Mouse (Mus musculus) brain, embryonic 18.5 days (tissue): ENCODE data around the gene Ephb4.

Source experiments
- DNase-seq: peaks from one replicate; pipeline ENCODE4 v3.0.0-alpha.2; 2012; ENCODE audit warnings: low read depth, low spot score

Ephb4 gene

DNA sequence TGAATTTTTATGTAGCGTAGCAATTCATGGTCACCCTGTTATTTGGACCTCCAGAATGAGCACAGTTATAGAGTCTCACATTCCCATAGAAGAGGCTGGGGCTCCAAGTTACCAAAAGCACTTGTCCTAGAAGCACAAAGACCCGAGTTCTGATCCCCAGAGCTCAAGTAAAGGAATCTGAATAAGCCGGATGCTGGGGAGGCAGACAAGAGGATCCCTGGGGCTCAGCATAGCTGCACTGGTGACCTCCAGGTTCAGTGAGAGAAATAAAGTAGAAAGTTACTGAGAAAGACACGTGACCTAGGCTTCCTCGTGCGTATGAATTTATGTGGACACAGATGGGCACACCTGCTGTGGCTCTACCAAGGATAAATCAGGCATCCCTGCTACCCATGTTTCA, 14.8 kb upstream of the Ephb4 start:
- DNase-seq, result no peak

DNA sequence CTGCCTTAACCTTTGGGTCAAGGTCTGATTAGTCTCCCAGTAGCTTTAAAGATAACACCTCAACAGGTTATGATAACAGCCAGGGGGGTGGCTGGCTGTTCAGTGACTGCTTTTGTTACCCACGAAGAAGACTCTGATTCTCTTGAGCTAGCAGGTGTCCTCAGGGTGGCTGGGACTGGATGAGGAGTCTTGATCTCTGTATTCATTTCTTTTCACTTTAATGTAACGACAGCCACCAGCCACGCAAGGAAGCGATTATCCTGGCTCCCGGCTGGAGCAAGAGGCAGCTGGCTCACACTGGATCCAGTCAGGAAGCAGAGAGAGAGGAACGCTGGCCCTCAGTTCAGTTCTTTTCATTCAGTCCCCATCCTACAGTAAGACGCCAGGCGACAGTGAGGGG, 12.7 kb upstream of the Ephb4 start:
- DNase-seq, result no peak

DNA sequence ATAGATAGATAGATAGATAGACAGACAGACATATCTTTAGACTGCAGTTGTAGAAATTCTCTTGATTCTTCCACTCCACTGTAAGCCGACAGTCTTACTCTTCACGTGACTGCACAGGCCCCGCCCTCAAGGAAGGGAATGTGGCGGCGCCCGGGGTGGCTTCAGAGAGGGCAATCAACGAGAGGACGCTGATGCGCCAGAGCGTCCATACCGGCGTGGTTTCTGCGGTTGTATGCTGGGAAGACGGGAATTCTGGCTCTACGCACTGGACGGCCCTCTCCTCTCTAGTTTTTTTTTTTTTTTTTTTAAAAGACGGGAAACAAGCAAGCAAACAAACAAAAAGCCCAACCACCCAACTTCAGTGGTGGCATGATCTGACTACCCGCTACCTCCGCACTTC, 11.7 kb upstream of the Ephb4 start:
- DNase-seq, result peak; percentile 88

DNA sequence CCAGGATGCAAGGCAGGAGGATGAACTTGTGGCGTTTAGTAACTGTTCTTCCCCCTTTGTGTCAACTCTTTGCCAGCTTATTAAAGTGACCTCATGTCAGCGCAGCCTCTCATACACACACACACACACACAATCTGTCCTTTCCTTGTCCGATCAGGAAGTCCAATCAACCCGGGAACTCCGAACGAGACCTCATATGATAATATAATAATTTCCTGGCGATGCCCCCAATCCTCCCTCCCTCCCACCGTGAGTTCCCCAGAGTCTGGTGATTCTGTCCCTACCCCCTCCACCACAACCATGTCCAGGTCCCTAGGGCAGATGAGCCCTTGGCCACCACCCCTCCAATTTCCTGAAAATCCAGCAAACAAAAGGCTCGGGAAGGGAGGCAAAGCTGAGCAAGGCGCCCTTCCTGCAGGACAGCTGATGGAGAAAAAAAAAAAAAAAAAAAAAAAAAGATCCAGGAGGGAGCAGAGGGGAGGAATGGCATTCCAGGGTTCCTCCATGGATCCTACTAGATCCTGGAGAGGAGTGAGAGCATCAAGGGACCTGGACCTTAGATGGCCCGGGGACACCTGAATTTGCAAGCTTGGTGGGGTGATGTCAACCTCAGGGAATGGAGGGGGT, 11.1 kb upstream of the Ephb4 start:
- no peak for DNase-seq

DNA sequence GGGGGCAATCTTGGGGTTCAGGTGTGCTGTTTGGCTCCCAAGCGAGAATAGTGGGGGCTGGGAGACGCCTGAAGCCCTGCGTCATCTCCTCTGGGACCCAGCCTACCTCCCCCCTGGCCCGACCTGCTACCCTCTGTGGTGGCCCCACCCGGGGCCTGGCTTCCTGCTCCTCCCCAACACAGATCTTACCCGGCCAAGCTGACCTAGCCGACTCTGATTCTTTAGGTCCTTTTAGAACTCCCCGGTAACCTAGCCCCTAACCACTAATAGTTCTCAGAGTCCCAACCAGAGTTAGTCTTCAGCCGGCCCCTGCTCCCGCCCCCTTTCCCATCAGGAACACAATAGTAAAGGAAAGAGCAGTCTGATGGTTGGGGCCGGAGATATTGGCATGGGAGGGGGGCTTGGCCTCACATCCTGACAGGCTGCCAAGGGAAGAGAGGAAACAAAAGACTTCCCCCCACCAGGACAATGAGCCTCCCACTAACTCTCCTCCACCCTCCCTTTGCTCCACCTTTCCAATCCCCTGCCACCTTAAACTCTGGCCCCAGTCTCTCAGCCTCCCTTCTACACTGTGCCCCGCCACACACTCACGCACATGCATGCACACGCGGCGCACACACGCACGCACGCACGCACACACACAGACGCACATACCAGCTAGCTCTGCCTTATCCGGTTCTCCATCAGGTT, 10.5 kb upstream of the Ephb4 start:
- DNase-seq, result no peak

DNA sequence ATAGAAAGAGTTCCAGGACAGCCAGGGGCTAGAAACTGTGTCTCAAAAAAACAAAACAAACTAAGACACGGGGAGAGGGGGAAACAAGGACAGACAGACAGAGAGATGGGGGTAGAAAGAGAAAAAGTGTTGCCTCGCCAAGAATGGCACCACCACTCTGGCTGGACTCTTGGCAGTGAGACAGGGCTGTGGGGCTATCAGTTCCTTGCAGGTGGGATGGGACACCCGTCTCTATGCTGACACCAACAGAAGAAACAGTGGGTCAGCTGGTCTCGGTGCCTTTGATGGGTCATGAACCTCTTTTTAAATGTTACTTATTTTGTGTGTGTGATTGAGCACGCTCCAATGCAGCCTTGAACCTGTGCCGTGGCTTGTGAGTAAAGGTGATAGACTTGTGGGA, 9.7 kb upstream of the Ephb4 start:
- no peak for DNase-seq

DNA sequence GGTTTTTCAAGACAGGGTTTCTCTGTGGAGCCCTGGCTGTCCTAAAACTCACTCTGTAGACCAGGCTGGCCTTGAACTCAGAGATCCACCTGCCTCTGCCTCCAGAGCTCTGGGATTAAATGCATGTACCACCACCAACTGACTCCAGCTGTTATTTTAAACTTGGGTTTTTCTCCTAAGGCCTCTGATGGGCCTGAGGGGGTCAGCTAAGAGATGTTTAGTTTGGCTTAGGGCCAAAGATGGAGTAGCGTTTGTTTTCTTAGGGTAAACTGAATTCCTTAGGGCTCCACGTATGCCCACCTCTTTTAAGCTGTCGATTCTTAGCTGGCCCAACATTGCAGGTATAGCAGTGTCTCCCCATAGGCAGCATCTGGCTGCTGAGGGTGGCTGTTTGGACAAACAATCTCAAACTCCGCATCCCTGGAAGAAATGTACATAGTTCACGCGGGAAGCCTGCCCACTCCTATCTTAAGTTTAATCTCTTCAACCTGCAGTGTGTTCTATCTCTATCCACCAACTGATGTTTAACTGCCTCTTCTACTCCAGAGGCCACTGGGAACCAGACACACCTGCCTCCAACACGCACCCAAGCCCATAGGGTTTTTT, 7.4 kb upstream of the Ephb4 start:
- DNase-seq, result no peak

DNA sequence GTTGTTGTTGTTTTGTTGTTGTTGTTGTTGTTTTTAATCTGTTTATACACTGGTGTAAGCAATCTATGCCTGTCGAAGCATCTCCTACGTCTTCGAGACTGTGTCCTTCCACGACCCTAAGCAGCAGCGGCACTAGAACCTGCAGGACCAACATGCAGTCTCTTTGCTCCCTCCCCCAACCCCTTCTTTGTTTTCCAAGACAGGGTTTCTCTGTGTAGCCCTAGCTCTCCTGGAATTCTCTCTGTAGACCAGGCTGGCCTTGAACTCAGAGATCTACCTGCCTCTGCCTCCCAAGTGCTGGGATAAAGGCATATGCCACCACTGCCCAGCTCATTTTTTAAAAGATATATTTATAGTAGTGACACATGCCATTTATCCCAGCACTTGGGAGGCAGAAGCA, 6.5 kb upstream of the Ephb4 start:
- DNase-seq, result no peak

DNA sequence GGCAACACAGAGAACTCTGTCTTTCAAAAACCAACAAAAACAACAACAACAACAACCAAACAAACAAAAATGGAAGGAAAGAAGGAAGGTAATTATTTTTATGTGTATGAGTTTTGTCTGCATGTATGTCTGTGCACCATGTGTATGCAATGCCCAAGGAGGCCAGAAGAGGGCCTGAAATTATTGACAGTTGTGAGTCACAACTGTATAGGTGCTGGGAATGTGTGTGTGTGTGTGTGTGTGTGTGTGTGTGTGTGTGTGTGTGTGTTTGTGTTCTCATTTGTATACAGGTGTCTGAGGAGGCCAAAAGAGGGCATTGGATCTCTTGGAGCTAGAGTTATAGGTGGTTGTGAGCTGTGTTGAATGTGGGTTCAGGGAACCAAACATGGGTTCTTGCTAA, 6.0 kb upstream of the Ephb4 start:
- no peak for DNase-seq

DNA sequence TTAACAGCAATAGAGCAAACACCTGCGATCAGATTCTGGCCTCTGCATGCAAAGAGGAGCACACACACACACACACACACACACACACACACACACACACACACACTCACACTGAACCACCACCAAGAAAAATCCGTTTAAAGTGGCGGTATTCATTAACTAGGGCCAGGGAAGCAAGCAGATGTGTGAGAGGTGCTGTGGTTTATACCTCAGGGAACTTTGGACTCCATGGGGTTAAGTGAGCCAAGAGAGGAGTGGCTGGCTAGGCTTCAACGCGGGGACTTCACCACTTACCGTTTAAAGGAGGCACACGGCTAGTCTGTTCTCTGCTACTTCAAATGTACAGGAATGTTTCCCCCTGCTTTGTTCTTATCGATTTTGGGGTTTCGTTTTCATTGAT, 4.1 kb upstream of the Ephb4 start:
- DNase-seq, result no peak

DNA sequence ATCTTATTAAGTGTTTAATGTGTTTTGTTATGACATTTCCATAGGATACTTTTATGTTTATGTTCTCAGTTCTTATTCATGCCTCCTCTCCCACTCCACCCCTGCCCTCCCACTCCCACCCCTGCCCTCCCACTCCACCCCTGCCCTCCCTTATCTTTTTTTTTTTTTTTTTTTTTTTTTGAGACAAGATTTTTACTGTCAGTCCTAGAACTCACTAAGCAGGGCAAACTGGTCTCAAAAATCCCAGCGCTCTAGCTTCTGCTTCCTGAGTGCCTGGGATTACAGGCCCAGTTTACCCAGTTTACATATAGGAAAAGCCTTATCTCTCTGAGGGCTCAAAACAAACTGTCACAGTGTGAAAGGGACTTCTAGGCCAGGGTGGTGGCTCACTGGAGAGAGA, 3.5 kb upstream of the Ephb4 start:
- no peak for DNase-seq

DNA sequence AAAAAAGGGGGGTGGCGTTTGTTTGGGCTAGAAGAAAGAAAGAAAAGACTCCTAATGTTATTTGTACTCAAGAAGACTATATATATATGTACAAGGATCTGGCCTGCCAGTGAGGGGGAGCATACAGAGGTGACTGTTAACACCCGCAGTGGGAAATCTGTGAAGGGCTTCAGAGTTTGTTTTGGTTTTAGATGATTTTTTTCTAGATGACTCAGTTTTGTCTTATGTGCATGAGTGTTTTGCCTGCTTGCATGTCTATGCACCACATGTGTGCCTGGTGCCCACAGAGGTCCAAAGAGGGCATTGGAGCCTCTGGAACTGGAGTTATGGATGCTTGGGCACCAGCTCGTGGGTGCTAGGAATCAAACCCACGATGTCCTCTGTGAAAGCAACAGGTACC, 2.9 kb upstream of the Ephb4 start:
- DNase-seq, result no peak

DNA sequence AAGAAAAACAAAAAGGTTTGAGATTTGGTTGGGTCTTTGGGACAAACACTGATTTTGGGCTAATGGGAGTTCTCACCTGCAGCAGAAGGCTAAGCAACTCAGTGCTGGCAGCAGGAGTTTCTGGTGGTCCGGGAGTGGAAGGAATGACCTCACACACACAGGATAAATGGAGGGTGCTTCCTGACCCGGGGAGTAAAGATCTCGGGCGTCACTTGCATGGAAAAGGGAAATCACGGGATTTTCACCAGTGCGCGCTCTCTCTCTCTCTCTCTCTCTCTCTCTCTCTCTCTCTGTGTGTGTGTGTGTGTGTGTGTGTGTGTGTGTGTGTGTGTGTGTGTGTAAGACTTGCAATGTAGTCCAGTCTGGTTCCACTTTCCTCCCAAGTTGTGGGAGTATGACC, 2.1 kb upstream of the Ephb4 start:
- DNase-seq, result no peak

DNA sequence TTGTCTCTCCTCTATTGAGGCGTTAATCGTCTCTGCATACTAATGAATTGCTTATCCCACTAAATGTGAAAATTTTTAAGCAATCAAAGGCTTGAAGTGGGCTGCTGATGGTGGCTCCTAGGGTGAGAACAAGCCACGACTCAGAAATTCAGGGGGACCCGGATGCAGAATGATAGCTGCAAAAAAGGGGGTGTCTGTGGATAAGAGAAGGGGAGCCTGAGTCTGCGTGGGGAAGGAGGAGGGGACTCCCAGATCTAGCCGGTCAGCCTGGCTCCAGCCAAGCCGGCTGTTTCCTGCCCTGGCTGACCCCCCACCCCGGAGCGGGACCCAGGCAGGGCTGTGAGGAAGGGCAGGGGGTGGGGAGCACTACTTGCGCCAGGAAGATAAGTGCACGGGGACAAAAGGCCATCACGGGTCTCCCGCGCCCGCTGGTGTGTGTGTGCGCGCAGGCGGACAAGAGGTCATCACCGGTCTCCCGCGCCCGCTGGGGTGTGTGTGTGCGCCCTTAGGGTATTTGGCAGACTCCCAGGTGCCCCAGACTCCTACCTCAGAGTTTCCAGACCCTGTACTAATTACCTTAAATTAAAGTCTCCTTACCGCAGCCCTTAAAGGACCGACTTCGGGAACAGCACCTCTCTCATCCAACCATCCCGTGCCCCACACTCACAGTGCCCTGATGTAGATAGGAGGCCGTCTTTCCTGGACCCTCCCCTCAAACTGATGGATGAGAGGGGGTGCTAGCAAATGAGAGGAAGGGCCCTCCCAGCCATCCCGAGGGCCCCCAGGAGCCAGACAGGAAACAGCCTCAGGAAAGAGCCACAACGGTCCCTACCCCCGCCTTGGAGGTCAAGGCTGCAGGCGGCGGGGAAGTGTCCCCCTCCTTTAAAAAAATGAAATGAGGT, 1.2 kb upstream of the Ephb4 start:
- DNase-seq, result no peak

DNA sequence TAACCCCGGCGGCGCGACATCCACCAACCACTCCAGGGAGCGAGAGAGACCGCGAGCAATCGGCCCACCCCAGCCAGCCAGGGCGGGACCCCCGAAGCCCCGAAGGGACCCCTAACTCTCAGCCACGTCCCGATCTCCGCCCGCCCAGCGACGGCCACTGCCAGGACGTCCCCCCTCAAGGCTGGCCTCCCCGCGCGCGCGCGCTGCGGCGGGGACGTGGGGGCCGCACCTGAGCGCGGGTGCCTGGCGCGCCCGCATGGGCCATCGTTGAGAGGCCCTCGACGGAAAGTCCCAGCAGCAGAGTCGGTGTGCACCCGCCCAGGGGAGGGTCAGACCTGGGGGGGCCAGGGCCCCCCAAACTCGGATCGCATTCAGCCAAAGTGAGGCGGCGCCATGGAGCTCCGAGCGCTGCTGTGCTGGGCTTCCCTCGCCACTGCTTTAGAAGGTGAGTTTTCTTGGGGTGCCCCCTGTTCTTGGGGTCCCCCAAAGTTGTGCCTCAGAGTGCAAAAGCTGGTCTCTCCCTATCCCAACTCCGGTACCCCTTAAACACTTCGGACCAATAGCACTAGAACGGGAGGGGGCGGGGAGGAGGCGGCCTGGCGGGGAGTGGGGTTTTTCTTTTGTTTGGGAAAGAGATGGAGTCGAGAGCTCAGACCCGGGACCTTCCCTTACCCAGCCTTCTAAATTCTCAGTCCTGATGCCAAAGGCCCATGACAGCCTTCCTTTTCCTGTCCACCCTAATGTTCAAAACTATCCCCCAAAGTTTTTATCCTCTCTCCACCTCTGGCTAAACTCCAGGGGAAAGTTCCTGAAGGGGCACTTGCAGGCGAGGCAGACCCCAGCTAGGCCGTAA, 522 bp downstream of the Ephb4 start:
- DNase-seq, result no peak

DNA sequence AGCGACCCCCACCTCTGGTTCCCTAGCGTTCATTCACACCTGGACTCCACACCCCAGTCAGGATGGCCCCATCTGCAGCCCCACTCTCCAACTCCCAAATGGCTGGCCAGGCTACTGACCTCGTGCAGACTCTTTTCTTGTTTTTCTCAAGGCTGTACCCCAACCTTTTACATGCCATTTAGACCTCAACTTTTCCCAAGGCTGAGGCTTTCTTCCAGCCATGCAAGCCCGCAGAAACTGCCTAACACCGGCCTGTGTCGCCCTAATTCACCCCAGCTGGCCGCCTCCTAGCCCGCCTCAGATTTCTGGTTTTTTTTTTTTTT, 1.1 kb downstream of the Ephb4 start:
- DNase-seq, result no peak

DNA sequence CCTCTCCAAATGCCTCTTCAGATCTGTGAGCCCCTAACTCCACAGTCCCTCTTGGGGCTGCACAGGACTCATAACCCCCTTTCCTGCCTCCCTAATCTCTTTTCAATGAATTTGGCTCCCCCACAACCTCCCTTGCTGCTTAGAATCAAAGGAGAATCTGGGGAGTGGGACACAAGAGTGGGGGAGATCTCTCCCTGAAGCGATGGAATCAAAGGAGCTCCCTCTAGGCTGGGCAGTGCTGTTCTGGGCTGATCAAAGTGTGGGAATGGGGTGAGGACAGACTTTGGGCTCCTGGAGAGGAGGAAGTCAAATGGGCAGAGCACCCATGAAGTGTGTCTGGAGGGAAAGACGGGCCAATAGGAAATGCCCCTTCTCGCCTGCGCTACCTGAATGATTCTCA, 1.5 kb downstream of the Ephb4 start:
- no peak for DNase-seq

DNA sequence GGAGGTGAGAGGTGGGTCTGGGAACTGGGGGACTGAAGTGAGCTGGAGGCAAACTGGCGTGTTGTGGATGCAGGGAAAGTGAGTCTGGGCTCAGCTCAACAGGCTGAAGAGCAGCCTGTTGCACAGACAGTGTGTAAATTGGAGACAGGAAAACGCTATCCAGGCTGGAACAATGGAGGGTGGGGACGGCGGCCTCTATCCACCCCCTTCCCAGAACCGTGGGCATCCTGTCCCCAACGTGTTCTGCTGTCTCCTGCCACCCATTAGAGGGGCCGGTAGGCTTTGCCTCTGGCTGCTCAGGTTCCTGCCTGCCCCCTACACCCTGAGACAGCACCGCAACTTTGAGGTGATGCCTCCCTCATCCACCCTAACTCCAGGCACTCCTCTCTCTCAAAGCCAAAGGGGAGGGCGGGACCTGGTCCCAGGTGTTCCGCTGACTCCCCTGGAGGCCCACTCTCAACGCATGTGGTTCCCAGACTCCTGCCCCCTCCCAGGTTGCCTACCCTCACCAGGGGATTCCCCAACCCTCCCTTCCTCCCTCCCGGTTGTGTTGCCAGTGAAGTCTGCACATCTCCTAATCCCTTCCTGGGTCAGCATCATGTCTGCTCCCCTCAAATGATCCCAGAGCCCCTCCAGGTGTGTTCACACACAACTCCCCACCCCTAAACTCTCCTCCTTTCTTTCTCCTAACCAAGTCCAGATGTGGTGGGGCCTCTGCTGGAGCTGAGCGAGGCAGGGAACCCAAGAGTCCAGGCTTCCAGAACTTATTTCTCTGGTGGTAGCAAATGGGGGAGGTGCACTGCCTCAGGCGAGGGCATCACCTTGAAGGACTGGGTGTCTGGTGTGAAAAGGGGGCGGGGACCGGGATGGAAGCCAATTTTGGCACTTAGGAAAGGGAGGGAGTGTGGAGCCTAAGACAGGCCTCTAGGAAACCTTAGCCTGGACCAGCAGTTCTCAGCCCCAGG, 2.4 kb downstream of the Ephb4 start:
- DNase-seq, result no peak

DNA sequence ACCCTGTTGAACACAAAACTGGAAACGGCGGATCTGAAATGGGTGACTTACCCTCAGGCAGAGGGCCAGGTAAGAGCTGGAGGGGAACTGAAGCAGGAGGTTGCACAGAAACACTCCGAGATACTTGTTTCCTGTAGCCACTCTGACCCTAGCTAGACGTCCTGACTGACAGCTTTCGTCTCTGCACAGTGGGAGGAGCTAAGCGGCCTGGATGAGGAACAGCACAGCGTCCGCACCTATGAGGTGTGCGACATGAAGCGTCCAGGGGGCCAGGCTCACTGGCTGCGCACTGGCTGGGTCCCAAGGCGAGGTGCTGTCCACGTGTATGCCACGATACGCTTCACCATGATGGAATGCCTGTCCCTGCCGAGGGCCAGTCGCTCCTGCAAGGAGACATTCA, 4.2 kb downstream of the Ephb4 start:
- no peak for DNase-seq

DNA sequence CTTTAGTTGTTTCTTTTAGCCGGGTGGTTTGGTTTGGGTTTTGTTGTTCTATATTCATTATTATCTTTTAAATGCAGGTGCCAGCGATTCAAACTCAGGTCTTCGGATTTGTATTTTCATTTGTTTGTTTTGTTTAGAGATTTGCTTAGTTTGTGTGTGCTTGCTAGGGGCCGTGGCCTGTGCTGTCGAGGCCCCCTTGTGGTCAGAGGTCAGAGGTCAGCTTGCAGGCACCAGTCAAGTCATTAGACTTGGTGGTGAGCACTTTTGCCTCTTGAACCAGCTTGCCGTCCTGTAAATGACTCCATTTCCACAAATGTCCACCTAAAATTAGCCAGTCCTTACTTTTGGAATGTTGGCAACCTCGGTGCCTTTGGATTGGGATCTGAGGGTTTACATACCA, 8.5 kb downstream of the Ephb4 start:
- no peak for DNase-seq
